Mouse (Mus musculus) forebrain, embryonic 12.5 days (tissue): ENCODE data around the gene Insyn1. TPM values are rescaled to one million over a fixed set of nuclear protein-coding genes. Genes with fewer than 3 reads are reported as not detected.

Experiments
- ATAC-seq: fragments of 200-750 bp; cut with Nextera tagmentation; 2 replicates; pipeline ENCODE4 v1.8.0; 2017; ENCODE audit warnings: moderate TSS enrichment; ENCODE audit not compliant: low FRiP score
- H3K27ac ChIP-seq: fragments of 300-500 bp; sonication (generic); 2 replicates; pipeline ENCODE4 v1.5.1; 2016; ENCODE audit warnings: mild to moderate bottlenecking
- H3K27me3 ChIP-seq: fragments of 300-500 bp; sonication (generic); 2 replicates; pipeline ENCODE4 v1.6.1; 2016; ENCODE audit warnings: mild to moderate bottlenecking
- H3K36me3 ChIP-seq: fragments of 300-500 bp; sonication (generic); replicated peaks from 2 replicates; pipeline ENCODE4 v1.6.1; 2016; ENCODE audit warnings: mild to moderate bottlenecking
- H3K4me1 ChIP-seq: fragments of 300-500 bp; sonication (generic); 2 replicates; pipeline ENCODE4 v1.6.1; 2016
- H3K4me2 ChIP-seq: fragments of 300-500 bp; sonication (generic); 2 replicates; pipeline ENCODE4 v1.6.1; 2016; ENCODE audit warnings: mild to moderate bottlenecking, moderate library complexity
- H3K4me3 ChIP-seq: fragments of 300-500 bp; sonication (generic); replicated peaks from 2 replicates; pipeline ENCODE4 v1.5.1; 2016; ENCODE audit warnings: mild to moderate bottlenecking
- H3K9ac ChIP-seq: fragments of 300-500 bp; sonication (generic); 2 replicates; pipeline ENCODE4 v1.6.1; 2016; ENCODE audit warnings: mild to moderate bottlenecking
- H3K9me3 ChIP-seq: fragments of 300-500 bp; sonication (generic); 2 replicates; pipeline ENCODE4 v1.6.1; 2016
- WGBS: fragments of 180-500 bp; shearing (Covaris S2); methylation state at CpG from one replicate; pipeline ENCODE4 v1.1.7; 2016; 5-methylcytosine and 5-hydroxymethylcytosine counted together
- polyA plus RNA-seq: library from polyadenylated mRNA; unstranded; fragments of >200 nt; fragmentation: Nextera tagmentation; extraction: Ambion mirVana; gene quantifications from 2 replicates; pipeline ENCODE4 v1.2.1, GENCODE M21; 2016

Gene Insyn1
- polyA plus RNA-seq, 1 experiment from 2014 or later, result 4.7 TPM

DNA sequence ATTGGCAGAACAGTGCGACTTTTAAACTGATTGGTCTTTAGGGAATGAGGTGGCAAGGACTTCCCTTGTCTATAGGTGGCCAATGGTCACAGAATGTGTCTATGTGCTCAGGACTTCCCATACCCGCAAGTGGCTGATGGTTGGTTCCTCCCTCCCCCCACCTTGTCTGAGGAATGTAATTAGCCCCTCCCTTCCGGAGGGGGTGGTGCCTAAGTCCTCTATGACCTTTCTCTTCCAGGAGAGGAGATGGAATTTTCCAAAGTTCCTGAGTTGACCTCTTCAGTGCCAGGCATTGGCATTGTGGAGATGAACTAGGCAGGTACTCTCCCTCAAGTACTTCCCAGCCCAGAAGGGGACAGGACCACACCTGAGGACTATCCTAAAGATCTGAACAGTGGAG lies 33.5 kb upstream of the Insyn1 start:
- no peaks in the 10 kb centered on the region; the same call in 1 of the 2 replicates for H3K27me3 ChIP-seq
- peaks cover 35% of the 10 kb centered on the region for H3K4me1 ChIP-seq
- H3K27ac ChIP-seq, result peak overlapping the region; percentile 83
- WGBS, result 42% methylated on average over 3 of the region's 3 CpGs
- H3K4me3 ChIP-seq, result no peak overlapping the region
- no peak overlapping the region for H3K4me2 ChIP-seq
- ATAC-seq, result no peak
- H3K9me3 ChIP-seq, result no peaks in the 10 kb centered on the region
- no peak overlapping the region for H3K9ac ChIP-seq
- no peaks in the 10 kb centered on the region for H3K36me3 ChIP-seq

- 5% methylated on average over 13 of the region's 13 CpGs for WGBS
- peak overlapping the region; percentile 19; the same call in 1 of the 2 replicates for H3K4me2 ChIP-seq
- H3K27me3 ChIP-seq, result no peaks in the 10 kb centered on the region; the same call in 1 of the 2 replicates
- peak; percentile 34; the same call in 1 of the 2 replicates for ATAC-seq
- no peaks in the 10 kb centered on the region for H3K9me3 ChIP-seq
- peaks cover 35% of the 10 kb centered on the region for H3K4me1 ChIP-seq
- H3K4me3 ChIP-seq, result no peak overlapping the region
- no peaks in the 10 kb centered on the region for H3K36me3 ChIP-seq
- H3K27ac ChIP-seq, result peak overlapping the region; percentile 83
- H3K9ac ChIP-seq, result no peak overlapping the region
Observed at GRCm38 (mm10) chr9:58455798-58456197, 32.6 kb upstream of the Insyn1 start.

GRCm38 (mm10) chr9:58457481-58457955 lies 30.9 kb upstream of the Insyn1 start:
- H3K9ac ChIP-seq, result no peak overlapping the region
- peak overlapping the region; percentile 83 for H3K27ac ChIP-seq
- H3K36me3 ChIP-seq, result no peaks in the 10 kb centered on the region
- 36% methylated on average over 7 of the region's 7 CpGs for WGBS
- no peak overlapping the region for H3K4me2 ChIP-seq
- H3K9me3 ChIP-seq, result no peaks in the 10 kb centered on the region
- H3K4me1 ChIP-seq, result peaks cover 35% of the 10 kb centered on the region
- no peaks in the 10 kb centered on the region; the same call in 1 of the 2 replicates for H3K27me3 ChIP-seq
- peak; percentile 86 for ATAC-seq
- H3K4me3 ChIP-seq, result no peak overlapping the region

DNA sequence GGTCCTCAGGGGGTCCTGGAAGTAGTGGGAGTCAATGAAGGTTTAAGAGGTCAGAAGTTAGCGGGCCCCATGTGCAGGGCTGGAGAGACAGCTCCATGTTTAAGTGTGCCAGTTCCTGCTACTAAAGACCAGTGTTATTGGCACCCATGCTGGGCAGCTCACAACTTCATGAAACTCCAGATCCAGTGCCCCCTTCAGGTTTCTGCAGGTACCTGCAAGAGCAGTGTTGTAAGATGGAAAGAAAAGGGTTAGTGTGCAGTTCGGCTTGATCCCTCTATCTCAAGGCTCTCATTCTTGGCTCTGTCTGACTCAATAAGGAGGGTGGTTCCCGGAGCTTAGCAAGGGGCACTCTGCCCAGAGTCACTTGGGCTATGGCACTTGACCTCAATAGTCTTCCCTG lies 30.1 kb upstream of the Insyn1 start:
- Histone ChIP-seq H3K4me1 (peaks cover 35% of the 10 kb centered on the region), H3K36me3 (no peaks in the 10 kb centered on the region), H3K27me3 (no peaks in the 10 kb centered on the region; the same call in 1 of the 2 replicates), H3K27ac (peak overlapping the region; percentile 83), H3K4me3 (no peak overlapping the region), H3K9ac (no peak overlapping the region), H3K4me2 (no peak overlapping the region), H3K9me3 (no peaks in the 10 kb centered on the region)
- ATAC-seq, result no peak
- 83% methylated on average over 3 of the region's 3 CpGs for WGBS

- WGBS, result 80% methylated on average over 6 of the region's 6 CpGs
- no peak overlapping the region for H3K9ac ChIP-seq
- H3K27ac ChIP-seq, result no peak overlapping the region
- no peaks in the 10 kb centered on the region for H3K9me3 ChIP-seq
- H3K4me3 ChIP-seq, result no peak overlapping the region
- ATAC-seq, result no peak
- H3K27me3 ChIP-seq, result no peaks in the 10 kb centered on the region; the same call in 1 of the 2 replicates
- peaks cover 35% of the 10 kb centered on the region for H3K4me1 ChIP-seq
- no peak overlapping the region for H3K4me2 ChIP-seq
- H3K36me3 ChIP-seq, result no peaks in the 10 kb centered on the region
Observed at GRCm38 (mm10) chr9:58458856-58459553, 29.4 kb upstream of the Insyn1 start.

- WGBS, result 37% methylated on average over 5 of the region's 5 CpGs
- Histone ChIP-seq H3K4me1 (peaks cover 9% of the 10 kb centered on the region), H3K9me3 (no peaks in the 10 kb centered on the region), H3K36me3 (no peaks in the 10 kb centered on the region), H3K4me2 (no peak overlapping the region), H3K9ac (no peak overlapping the region), H3K27ac (no peak overlapping the region), H3K27me3 (no peaks in the 10 kb centered on the region), H3K4me3 (no peak overlapping the region)
- no peak; the same call in 1 of the 2 replicates for ATAC-seq
Observed at GRCm38 (mm10) chr9:58467345-58468025, 20.9 kb upstream of the Insyn1 start.

DNA sequence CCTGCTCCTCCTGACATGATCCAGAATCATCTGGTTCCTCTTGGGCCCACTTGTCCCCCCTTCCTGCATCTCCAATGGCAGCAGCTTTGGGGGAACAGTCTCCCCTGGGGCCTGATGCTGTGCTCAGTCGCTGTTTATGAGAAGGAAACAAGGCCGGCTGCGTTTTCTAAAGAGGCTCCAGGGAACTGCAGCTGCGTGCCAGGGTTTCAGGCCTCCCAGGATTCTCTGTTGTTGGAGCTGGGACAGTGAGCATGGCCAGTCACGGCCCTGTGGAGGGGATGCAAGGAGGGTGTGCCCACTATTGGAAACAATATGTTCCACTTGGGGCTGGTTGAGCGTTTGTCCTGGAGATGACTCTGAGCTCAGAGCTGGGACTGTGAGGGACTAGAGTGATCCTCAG lies 17.9 kb upstream of the Insyn1 start:
- Histone ChIP-seq H3K27ac (no peak overlapping the region), H3K4me1 (peaks cover 17% of the 10 kb centered on the region), H3K9ac (no peak overlapping the region), H3K4me3 (no peak overlapping the region), H3K27me3 (no peaks in the 10 kb centered on the region), H3K36me3 (no peaks in the 10 kb centered on the region), H3K4me2 (no peak overlapping the region), H3K9me3 (no peaks in the 10 kb centered on the region)
- ATAC-seq, result no peak
- WGBS, result 49% methylated on average over 6 of the region's 6 CpGs

DNA sequence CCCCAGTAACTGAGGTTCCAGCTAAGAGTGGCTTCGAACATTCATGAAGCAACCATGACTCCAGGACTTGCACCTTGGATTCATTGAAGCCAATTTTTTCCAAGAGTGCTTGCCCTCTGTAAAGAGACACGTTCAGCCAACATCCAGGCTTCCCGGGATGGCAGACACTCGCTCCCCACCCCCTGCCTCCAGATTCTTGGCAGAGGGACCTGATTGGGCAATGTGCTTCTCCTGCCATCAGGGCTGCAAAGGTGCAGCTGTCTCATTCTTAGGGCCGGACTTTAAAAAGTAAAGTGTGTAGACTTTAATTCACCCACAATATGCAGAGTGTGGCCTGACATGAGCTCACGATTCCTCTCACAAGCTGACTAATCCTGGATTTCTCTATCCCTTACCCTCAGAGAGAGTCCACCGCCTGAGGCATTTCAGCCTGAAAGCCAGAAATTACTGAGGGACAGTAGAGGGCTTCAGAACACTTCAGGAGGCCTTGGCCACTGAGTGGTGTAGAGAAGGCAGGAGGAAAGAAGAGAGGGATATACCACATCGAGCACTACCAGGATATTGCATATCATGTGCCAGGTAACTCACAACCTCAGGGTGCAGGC lies 15.1 kb upstream of the Insyn1 start:
- WGBS, result 79% methylated on average over 8 of the region's 8 CpGs
- H3K4me1 ChIP-seq, result peaks cover 7% of the 10 kb centered on the region
- H3K27ac ChIP-seq, result no peak overlapping the region
- H3K4me3 ChIP-seq, result no peak overlapping the region
- no peak for ATAC-seq
- no peaks in the 10 kb centered on the region for H3K27me3 ChIP-seq
- no peaks in the 10 kb centered on the region for H3K36me3 ChIP-seq
- no peak overlapping the region for H3K4me2 ChIP-seq
- no peaks in the 10 kb centered on the region for H3K9me3 ChIP-seq
- no peak overlapping the region for H3K9ac ChIP-seq

DNA sequence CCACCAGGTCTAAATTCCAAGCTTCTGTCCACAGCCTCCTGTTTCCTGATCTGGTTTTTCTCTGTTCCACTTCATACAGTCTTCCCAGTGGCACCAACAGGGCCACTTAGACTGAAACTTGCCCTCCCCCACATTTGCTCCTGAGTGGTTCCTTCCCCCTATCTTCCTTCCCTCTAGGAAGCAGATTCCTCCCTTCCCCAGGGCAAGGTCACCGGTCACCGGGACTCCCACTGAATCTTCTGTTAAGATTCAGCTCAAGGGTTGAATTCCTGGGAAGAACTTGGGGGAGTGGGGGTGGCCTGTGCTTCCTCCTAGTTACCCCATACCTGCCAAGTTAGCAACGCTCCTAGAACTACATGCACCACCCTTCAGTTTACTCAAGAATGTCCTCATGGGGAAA lies 1.3 kb upstream of the Insyn1 start:
- no peak overlapping the region for H3K9ac ChIP-seq
- H3K27ac ChIP-seq, result no peak overlapping the region
- H3K4me3 ChIP-seq, result no peak overlapping the region
- H3K4me2 ChIP-seq, result 0 out of 2 replicates have a peak overlapping the region, but pooled peaks have one; percentile 97
- H3K27me3 ChIP-seq, result peaks cover 61% of the 10 kb centered on the region
- 21% methylated on average over 3 of the region's 3 CpGs for WGBS
- peaks cover 3% of the 10 kb centered on the region; the same call in 1 of the 2 replicates for H3K36me3 ChIP-seq
- H3K4me1 ChIP-seq, result peaks cover 25% of the 10 kb centered on the region
- no peak for ATAC-seq
- no peaks in the 10 kb centered on the region for H3K9me3 ChIP-seq

DNA sequence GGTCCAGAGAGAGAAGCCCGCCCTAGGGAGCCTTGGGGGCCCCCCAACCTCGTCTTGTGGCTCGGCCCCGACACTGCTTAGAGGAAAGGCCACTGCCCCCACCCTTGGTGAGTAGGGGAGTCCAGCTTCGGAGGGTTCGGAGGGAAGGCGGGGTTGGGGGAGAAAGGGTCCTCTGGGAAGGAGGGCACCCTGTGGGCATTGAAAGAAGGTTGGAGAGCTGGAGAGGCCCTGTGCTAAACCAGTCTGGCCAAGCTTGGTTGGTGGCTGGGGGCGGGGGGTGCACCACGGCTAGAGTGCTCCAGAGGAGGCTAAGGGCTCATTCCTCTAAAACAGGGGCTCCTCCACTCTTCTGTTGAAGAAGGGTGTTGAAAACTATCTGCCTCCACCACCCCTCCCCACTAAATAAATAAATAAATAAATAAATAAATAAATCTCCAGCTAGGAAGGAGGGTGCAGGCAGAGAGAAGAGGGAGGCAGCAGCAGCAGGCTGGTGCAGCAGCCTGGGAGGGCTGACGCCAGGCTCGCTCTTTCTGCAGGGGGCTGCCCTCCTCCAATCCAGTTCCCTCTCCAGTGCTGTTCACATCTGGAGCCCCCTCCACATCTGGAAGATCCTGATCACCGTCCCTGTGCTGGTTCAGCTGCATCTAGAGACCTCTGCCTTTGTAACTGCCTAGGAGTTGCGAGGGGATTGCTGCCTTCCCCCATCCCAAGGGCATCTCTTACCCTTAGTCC lies 896 bp downstream of the Insyn1 start:
- 2% methylated on average over 13 of the region's 13 CpGs for WGBS
- ATAC-seq, result peak; percentile 42; the same call in 1 of the 2 replicates
- H3K4me1 ChIP-seq, result peaks cover 25% of the 10 kb centered on the region
- H3K27me3 ChIP-seq, result peaks cover 59% of the 10 kb centered on the region
- H3K4me2 ChIP-seq, result peak overlapping the region; percentile 97
- H3K9ac ChIP-seq, result peak overlapping the region; percentile 92
- no peaks in the 10 kb centered on the region for H3K9me3 ChIP-seq
- peak overlapping the region; percentile 75 for H3K4me3 ChIP-seq
- peaks cover 3% of the 10 kb centered on the region; the same call in 1 of the 2 replicates for H3K36me3 ChIP-seq
- no peak overlapping the region for H3K27ac ChIP-seq

GRCm38 (mm10) chr9:58489865-58490165 lies 1.4 kb downstream of the Insyn1 start:
- WGBS, result 6% methylated on average over 7 of the region's 7 CpGs
- Histone ChIP-seq H3K9ac (peak overlapping the region; percentile 92), H3K36me3 (peaks cover 3% of the 10 kb centered on the region; the same call in 1 of the 2 replicates), H3K9me3 (no peaks in the 10 kb centered on the region), H3K4me1 (peaks cover 25% of the 10 kb centered on the region), H3K4me2 (peak overlapping the region; percentile 97), H3K27ac (no peak overlapping the region), H3K4me3 (peak overlapping the region; percentile 75), H3K27me3 (peaks cover 54% of the 10 kb centered on the region)
- ATAC-seq, result no peak

DNA sequence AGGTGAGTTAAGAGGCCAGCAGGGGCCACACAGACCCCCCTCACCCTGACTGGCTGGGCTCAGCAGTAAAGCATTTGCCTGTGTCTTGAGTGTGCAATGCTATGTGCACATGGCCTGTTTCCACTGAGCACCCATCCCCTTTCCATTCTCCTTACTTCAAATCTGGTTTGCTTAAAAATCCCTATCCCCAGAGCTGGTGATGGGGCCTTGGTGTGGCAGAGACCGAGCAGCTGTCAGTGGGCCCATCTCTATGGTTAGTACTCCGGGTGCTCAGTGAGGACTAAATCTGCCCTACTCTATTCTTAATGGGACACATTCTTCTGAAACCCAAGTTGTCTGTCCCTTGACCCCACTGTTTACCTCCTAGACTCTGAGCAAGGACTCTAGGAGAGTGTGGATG lies 2.0 kb downstream of the Insyn1 start:
- H3K4me1 ChIP-seq, result peaks cover 25% of the 10 kb centered on the region
- WGBS, result 74% methylated on average over 2 of the region's 2 CpGs
- peaks cover 49% of the 10 kb centered on the region for H3K27me3 ChIP-seq
- no peak overlapping the region for H3K27ac ChIP-seq
- no peak overlapping the region for H3K4me3 ChIP-seq
- peak overlapping the region; percentile 97 for H3K4me2 ChIP-seq
- peaks cover 3% of the 10 kb centered on the region; the same call in 1 of the 2 replicates for H3K36me3 ChIP-seq
- H3K9ac ChIP-seq, result no peak overlapping the region
- no peak for ATAC-seq
- no peaks in the 10 kb centered on the region for H3K9me3 ChIP-seq
